ENCODE assay signal across 9 mouse cellular contexts in the genomic region with DNA sequence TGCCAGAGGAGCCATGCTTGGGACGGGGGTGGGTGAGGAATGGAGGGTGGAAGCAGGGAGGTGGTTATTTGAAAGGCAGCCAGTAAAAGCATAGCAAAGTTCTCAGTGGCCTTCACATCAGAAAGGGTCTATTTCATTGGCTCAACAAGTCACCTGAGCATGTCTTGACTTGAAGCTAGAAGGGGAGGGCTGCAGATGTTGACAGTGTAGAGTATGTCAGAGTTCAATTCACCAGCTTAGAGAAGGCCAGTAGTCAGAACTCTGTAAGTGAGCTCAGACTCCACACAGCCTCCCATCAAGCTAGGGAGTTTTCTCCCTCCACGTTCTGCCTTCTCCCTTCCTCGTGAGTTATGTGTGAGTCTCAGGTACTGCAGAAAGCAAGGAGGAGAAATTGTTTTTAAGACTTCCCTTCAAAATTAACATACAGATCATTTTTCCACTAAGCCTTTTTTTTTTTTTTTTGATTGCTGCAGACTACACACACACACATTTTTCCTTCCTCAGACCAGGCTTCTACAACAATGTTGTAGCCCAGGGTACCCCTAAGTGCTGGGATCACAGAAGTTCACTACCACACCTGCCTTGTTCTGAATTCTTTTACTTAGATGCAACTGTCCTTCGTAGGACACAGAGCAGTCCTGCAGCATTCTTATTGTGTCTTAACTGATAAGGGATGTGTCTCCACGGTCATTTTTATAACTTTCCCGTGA. TPM values are rescaled to one million over a fixed set of nuclear protein-coding genes. Genes with fewer than 3 reads are reported as not detected.
DNase-seq lines count a peak whose midpoint lies in the region; ATAC-seq and TF ChIP-seq lines count a peak whose summit lies in the region.
"Had no signal": no experiment of that assay in that cellular context is flagged by ENCODE, and none has a peak within 500 bp of the region (broad histone marks: within the 10 kb centered on the region; RNA-seq: fewer than 3 reads in every experiment).

No protein-coding gene starts in this region.

- H3K4me1 ChIP-seq in lung, embryonic 16.5 days (replicated peaks; ENCODE audit: control insufficient read depth, insufficient read depth, low read length), result no peaks in the 10 kb centered on the region; the same call in 1 of the 2 replicates
- no peaks in the 10 kb centered on the region for H3K4me1 ChIP-seq in lung, adult 2 months (ENCODE audit: control insufficient read depth, insufficient read depth, low read length)
- peaks cover 9% of the 10 kb centered on the region; the same call in 1 of the 2 replicates for H3K4me1 ChIP-seq in brown adipose tissue, adult 24 weeks (ENCODE audit: control insufficient read depth, insufficient read depth, insufficient read length, low read length)
- no peaks in the 10 kb centered on the region for H3K4me1 ChIP-seq in kidney, postnatal 0 days (replicated peaks; ENCODE audit: insufficient read depth, low read length)
- H3K4me1 ChIP-seq in small intestine, adult 2 months (ENCODE audit: control insufficient read depth, insufficient read depth, insufficient read length, low read length), result no peaks in the 10 kb centered on the region; the same call in 1 of the 2 replicates

- H3K27me3 ChIP-seq in lung, embryonic 16.5 days (ENCODE audit: control insufficient read depth, insufficient read depth, low read depth, low read length), result no peaks in the 10 kb centered on the region
- H3K27me3 ChIP-seq in kidney, postnatal 0 days (ENCODE audit: insufficient read depth, low read length), result no peaks in the 10 kb centered on the region
- H3K27me3 ChIP-seq in small intestine, adult 2 months (ENCODE audit: control insufficient read depth, insufficient read depth, low read length), result no peaks in the 10 kb centered on the region

- 37% methylated on average over 6 of the region's 6 CpGs for WGBS in lung, embryonic 16.5 days
- WGBS in lung, adult 2 months, result 16% methylated on average over 6 of the region's 6 CpGs
- WGBS in kidney, postnatal 0 days, result 38% methylated on average over 6 of the region's 6 CpGs
- 17% methylated on average over 6 of the region's 6 CpGs for WGBS in small intestine, adult 2 months

- peak; percentile 52 for ATAC-seq in lung, embryonic 16.5 days (ENCODE audit: low read depth)
- peak; percentile 72 for ATAC-seq in kidney, postnatal 0 days (replicated peaks; ENCODE audit: low FRiP score, low read depth)

- no peak for TF ChIP-seq CTCF in lung, adult 2 months (IDR thresholded peaks at IDR 0.05; ENCODE audit: insufficient read depth, low read length)
- no peak for TF ChIP-seq CTCF in kidney, postnatal 0 days (IDR thresholded peaks at IDR 0.05; ENCODE audit: low read depth)
- no peak for TF ChIP-seq CTCF in small intestine, adult 2 months (IDR thresholded peaks at IDR 0.05; ENCODE audit: extremely low read depth, insufficient read length, insufficient replicate concordance, low read depth, low read length)

- no peaks in the 10 kb centered on the region for H3K9me3 ChIP-seq in lung, embryonic 16.5 days (ENCODE audit: control insufficient read depth, low read length)
- no peaks in the 10 kb centered on the region for H3K9me3 ChIP-seq in kidney, postnatal 0 days (replicated peaks; ENCODE audit: low read length)

- intact Hi-C loops in gastrocnemius, postnatal 36 days (cut with DNase I), result loop anchor here (5.0 kb wide), 1 partner anchor 52 kb away; no protein-coding TSS in a partner anchor

- no peak overlapping the region for H3K9ac ChIP-seq in lung, embryonic 16.5 days (ENCODE audit: low read length)
- no peak overlapping the region for H3K9ac ChIP-seq in kidney, postnatal 0 days (ENCODE audit: low read depth, low read length)

- TF ChIP-seq POLR2A in lung, adult 2 months (IDR thresholded peaks at IDR 0.05; ENCODE audit: borderline replicate concordance, extremely low read depth, low read depth, low read length), result no peak
- TF ChIP-seq POLR2A in small intestine, adult 2 months (IDR thresholded peaks at IDR 0.05; ENCODE audit: low read depth, low read length), result no peak

- H3K4me2 ChIP-seq in lung, embryonic 16.5 days (ENCODE audit: low read depth, low read length), result no peak overlapping the region
- no peak overlapping the region for H3K4me2 ChIP-seq in kidney, postnatal 0 days (ENCODE audit: low read length)

- DNase-seq in lung, adult 2 months, result no peak
- peak; percentile 61 for DNase-seq in kidney, postnatal 0 days (ENCODE audit: low spot score)
- DNase-seq in gastrocnemius, postnatal 10 days, result no peak
- no peak for DNase-seq in cerebellum, adult 11-12 months
- DNase-seq in gastrocnemius, postnatal 36 days, result no peak

- H3K36me3 ChIP-seq in lung, embryonic 16.5 days (ENCODE audit: control insufficient read depth, insufficient read depth, low read length), result peaks cover 9% of the 10 kb centered on the region
- H3K36me3 ChIP-seq in kidney, postnatal 0 days (ENCODE audit: insufficient read depth, low read length), result peaks cover 30% of the 10 kb centered on the region
- H3K36me3 ChIP-seq in small intestine, adult 2 months (ENCODE audit: control insufficient read depth, insufficient read depth, low read length), result peaks cover 25% of the 10 kb centered on the region

- H3K27ac ChIP-seq in lung, embryonic 16.5 days (ENCODE audit: low read length), result no peak overlapping the region
- peak overlapping the region; percentile 96 for H3K27ac ChIP-seq in brown adipose tissue, adult 24 weeks (replicated peaks; ENCODE audit: low read depth, low read length)
- H3K27ac ChIP-seq in kidney, postnatal 0 days, result 0 out of 2 replicates have a peak overlapping the region, but pooled peaks have one; percentile 50
- peak overlapping the region; percentile 71; the same call in 1 of the 2 replicates for H3K27ac ChIP-seq in small intestine, adult 2 months (ENCODE audit: insufficient read depth, low read depth, low read length)

- H3K4me3 ChIP-seq in lung, embryonic 16.5 days (ENCODE audit: low read length), result no peak overlapping the region
- H3K4me3 ChIP-seq in lung, adult 2 months (replicated peaks; ENCODE audit: extremely low read depth, low read depth, low read length), result no peak overlapping the region
- peak overlapping the region; percentile 61 for H3K4me3 ChIP-seq in brown adipose tissue, adult 24 weeks (ENCODE audit: insufficient read depth, low read depth, low read length)
- no peak overlapping the region for H3K4me3 ChIP-seq in kidney, postnatal 0 days (replicated peaks; ENCODE audit: low read depth, low read length)
- no peak overlapping the region for H3K4me3 ChIP-seq in small intestine, adult 2 months (ENCODE audit: low read depth, low read length)

RNA-seq across cellular contexts. Expression of a gene that starts 0.5 kb away (rescaled TPM):
- 7.0 and 9.8 TPM in 2 replicates for polyA plus RNA-seq in lung, embryonic 16.5 days (2015; fragmentation: Nextera tagmentation; extraction: Ambion mirVana)
- polyA plus RNA-seq in lung, adult 2 months (2012; rRNA removed), result 17.4 and 26.2 TPM in 2 replicates
- 5.9 and 7.8 TPM in 2 replicates for polyA plus RNA-seq in brown adipose tissue, adult 24 weeks (2012; ENCODE audit: insufficient read depth, insufficient read length, missing spikeins)
- 4.8 and 4.9 TPM in 2 replicates for polyA plus RNA-seq in kidney, postnatal 0 days (2015; fragmentation: Nextera tagmentation; extraction: Ambion mirVana)
- polyA plus RNA-seq in small intestine, adult 2 months (2012; rRNA removed), result 4.7 and 9.0 TPM in 2 replicates
- 1 to 10 TPM; 6.3 to 7.0 TPM for total RNA-seq in gastrocnemius, postnatal 10 days (2021)
- total RNA-seq in gastrocnemius, postnatal 36 days (2021), result 1 to 10 TPM; 2.9 to 3.2 TPM

RNA-seq across cellular contexts. Expression of a gene that starts 56.0 kb away (rescaled TPM):
- 0.18 and 0.26 TPM in 2 replicates for polyA plus RNA-seq in lung, embryonic 16.5 days (2015; fragmentation: Nextera tagmentation; extraction: Ambion mirVana)
- 0.46 and 2.0 TPM in 2 replicates for polyA plus RNA-seq in lung, adult 2 months (2012; rRNA removed)
- polyA plus RNA-seq in brown adipose tissue, adult 24 weeks (2012; ENCODE audit: insufficient read depth, insufficient read length, missing spikeins), result 3.1 and 4.8 TPM in 2 replicates
- 1.6 and 1.8 TPM in 2 replicates for polyA plus RNA-seq in kidney, postnatal 0 days (2015; fragmentation: Nextera tagmentation; extraction: Ambion mirVana)
- polyA plus RNA-seq in small intestine, adult 2 months (2012; rRNA removed), result not detected in 2 replicates
- 10 to 100 TPM; 29.5 to 64.0 TPM for total RNA-seq in gastrocnemius, postnatal 10 days (2021)
- total RNA-seq in gastrocnemius, postnatal 36 days (2021), result 100 to 1,000 TPM; 251 to 300 TPM
- polyA plus RNA-seq: neural tube, embryonic 14.5 days had no signal

RNA-seq across cellular contexts. Expression of a gene that starts 59.3 kb away (rescaled TPM):
- polyA plus RNA-seq in lung, embryonic 16.5 days (2015; fragmentation: Nextera tagmentation; extraction: Ambion mirVana), result 89.6 and 97.2 TPM in 2 replicates
- 46.3 and 48.6 TPM in 2 replicates for polyA plus RNA-seq in lung, adult 2 months (2012; rRNA removed)
- 18.4 and 23.8 TPM in 2 replicates for polyA plus RNA-seq in brown adipose tissue, adult 24 weeks (2012; ENCODE audit: insufficient read depth, insufficient read length, missing spikeins)
- 101 and 115 TPM in 2 replicates for polyA plus RNA-seq in kidney, postnatal 0 days (2015; fragmentation: Nextera tagmentation; extraction: Ambion mirVana)
- polyA plus RNA-seq in small intestine, adult 2 months (2012; rRNA removed), result 28.3 and 49.7 TPM in 2 replicates
- 10 to 100 TPM; 23.2 to 25.5 TPM for total RNA-seq in gastrocnemius, postnatal 10 days (2021)
- total RNA-seq in gastrocnemius, postnatal 36 days (2021), result 10 to 100 TPM; 19.1 to 24.9 TPM

RNA-seq across cellular contexts. Expression of a gene that starts 59.5 kb away (rescaled TPM):
- 1.0 and 1.3 TPM in 2 replicates for polyA plus RNA-seq in lung, embryonic 16.5 days (2015; fragmentation: Nextera tagmentation; extraction: Ambion mirVana)
- polyA plus RNA-seq in lung, adult 2 months (2012; rRNA removed), result 0.15 and 0.79 TPM in 2 replicates
- polyA plus RNA-seq in brown adipose tissue, adult 24 weeks (2012; ENCODE audit: insufficient read depth, insufficient read length, missing spikeins), result 9.2 and 10.5 TPM in 2 replicates
- polyA plus RNA-seq in kidney, postnatal 0 days (2015; fragmentation: Nextera tagmentation; extraction: Ambion mirVana), result 22.7 and 24.6 TPM in 2 replicates
- polyA plus RNA-seq in small intestine, adult 2 months (2012; rRNA removed), result 1.1 and 2.4 TPM in 2 replicates
- total RNA-seq in gastrocnemius, postnatal 10 days (2021), result under 1 TPM; 0.28 to 0.29 TPM
- not detected for total RNA-seq in gastrocnemius, postnatal 36 days (2021)
